Mouse (Mus musculus): ENCODE measurements around the gene Slc44a3.

- TF ChIP-seq CTCF (IDR thresholded peaks at IDR 0.05; ENCODE audit: borderline replicate concordance, insufficient read depth, low read depth, low read length) (no peak), POLR2A (IDR thresholded peaks at IDR 0.05; ENCODE audit: borderline replicate concordance, insufficient read depth, low read length) (no peak)
These were observed 42.6 kb downstream of the Slc44a3 start for GRCm38 (mm10) chr3:121489462-121490118.
